Mouse (Mus musculus) T-helper 1 cell (primary cell): ENCODE measurements around the gene Ide.
"Not testable (repeated sequence)": the region's sequence is repeated elsewhere in the genome, so short reads cannot be mapped to it uniquely, and the experiment has no call there.

ENCODE experiments used
- in situ Hi-C: fragments of 300-600 bp; cut with MboI, MseI; formaldehyde crosslinking; loops from one replicate; pipeline ENCODE4 v1.15.1; 2025; ENCODE audit warnings: high pct_unique_total_duplicates

Ide gene

DNA sequence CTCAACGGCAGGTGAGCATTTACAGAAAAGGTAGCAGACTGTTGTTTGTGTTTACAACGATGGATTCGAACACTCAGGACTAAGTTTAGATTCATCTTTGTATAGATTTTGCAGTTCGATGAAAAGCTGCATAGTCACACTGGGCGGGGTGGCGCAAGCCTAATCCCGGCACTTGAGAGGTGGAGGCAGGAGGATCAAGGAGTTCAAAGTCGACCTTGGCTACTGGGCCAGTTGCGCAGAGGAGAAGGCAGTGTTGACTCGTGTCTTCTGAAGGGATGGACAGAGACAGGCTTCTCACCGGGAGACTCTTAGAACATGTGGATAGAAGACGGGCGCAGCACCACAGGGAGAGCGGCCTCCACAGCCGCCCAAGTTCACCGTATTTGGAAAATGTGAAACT, 68.5 kb downstream of the Ide start:
- in situ Hi-C loops: no loop called here

DNA sequence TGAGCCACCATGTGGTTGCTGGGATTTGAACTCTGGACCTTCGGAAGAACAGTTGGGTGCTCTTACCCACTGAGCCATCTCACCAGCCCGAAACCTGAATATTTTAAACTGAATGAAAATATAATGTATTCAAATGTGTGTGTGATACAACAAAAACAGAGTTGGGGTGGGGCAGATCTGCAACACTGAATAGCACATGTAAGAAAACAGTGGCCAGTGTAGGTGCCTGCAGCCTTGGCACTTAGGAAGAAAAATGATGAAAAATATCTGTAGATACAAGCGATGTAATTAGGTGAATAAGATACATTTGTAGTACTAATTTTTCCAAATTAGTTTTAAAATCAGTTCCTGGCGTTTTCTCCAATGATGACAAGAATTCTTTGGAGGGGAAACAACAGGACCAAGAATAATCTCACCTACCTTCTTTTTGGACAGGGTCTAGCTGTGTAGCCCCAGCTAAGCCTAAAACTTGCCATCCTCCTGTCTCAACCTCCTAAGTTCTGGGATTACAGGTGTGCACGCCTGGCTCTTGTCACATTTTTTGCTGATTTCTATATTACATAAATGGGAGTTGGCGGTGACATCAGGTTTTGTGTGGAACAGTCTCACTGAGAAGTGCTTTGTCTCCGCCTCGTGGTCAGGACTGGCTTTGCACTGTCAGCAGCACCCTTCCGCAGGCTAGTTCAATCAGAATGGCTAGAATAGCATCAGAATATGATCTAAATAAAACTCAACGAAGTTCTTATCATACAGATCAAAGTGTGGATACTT, 72.1 kb downstream of the Ide start:
- in situ Hi-C loops: no loop called here

DNA sequence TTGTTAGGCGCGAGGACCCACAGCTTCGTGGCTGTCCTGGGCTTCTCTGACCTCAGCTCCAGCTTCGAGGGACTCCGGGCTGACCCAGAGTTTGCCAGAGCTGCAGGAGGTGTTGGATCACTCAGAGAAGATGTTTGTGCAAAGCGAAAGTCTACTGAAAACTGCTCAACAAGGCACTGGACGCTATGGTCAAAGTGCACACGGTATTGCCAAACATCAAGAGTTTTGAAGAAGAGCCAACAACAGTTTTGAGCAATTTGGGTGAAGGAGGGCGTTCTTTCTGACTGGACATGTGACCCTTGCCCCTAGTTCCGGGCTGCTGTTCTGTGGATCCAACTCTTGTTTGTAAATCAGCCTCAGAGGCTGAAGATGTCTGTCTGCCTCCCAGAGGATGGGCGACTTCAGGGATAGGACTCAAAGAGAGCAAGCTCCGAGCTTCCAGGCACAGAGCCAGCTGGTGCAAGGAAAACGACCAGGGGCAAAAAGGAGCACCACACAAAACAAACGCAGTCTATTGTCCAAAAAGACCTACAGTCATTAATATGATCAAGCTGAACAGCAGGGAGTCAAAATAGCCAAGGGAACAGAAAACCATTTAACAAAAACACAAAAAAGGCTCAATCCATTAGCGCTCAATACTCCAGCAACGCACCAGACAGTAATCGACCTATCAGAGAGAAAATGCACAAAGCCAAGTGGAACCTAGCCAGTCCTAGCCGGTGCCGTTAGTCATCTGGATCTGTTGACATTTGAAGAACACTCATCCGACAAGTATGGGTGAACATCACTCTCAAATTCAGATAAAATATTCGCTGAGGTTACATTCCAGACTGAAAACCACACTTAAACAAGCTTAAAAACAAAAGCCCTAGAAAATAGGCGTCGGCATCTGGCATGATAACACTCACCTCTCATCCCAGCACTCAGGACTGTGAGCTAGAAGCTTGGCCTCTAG, 73.4 kb downstream of the Ide start:
- in situ Hi-C loops: loop anchor here (5.0 kb wide), 1 partner anchor 212 kb away; no protein-coding TSS in a partner anchor

DNA sequence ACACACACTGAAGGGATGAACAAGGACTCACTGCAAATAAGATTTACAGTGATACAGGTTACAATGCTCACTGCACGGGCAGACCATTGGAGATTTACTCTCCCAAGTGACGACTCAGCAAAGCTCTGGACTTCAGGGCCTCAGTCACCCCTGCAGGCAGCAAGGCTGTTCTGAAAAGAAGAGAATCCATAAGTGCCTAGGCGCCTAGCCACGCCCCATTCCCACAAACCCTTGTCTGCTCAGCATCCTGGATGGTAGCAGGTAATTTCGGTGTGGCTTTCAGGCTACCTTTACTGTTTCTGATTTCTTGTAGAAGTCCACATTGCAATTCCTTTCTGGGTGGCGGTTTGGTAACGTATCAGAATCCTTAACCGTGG, 74.1 kb downstream of the Ide start:
- in situ Hi-C loops: loop anchor here (5.0 kb wide), 1 partner anchor 211 kb away; no protein-coding TSS in a partner anchor

DNA sequence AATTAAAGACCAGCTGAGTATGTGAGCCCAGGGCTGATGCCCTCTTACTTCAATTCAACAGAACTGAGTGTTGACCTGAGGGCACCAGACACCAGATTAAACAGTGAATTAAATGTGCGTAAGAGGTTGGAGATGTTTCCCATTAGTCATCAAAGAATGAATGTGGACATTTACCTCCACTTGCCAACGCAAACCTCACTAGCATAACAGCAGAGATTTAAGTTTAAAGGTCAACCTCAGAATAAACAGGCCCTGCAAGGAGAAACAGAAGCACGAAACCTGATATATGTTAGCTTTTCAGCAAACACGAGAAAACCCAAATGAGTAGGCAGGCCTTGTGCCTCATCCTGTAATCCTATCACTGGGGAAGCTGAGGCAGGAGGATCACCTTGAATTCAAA, 75.3 kb downstream of the Ide start:
- in situ Hi-C loops: loop anchor here (5.0 kb wide), 1 partner anchor 210 kb away; no protein-coding TSS in a partner anchor

DNA sequence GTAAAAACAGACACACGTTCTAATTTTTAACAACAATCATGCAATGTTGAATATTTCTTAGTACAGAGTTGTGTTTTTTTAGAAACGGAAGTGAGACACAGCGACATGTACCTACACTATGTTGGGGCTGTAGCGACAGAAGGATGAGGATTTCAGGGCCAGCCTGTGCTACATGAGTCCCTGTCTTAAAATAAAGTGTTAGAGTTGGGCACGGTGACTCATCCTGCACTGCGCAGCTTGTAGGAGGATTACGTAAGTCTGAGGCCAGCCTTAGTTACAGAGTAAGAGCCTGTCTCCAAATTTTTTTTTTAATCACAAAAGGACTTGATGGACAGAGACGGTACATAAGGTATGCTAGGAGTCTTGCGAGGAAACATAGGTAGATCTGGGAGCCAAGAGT, 82.3 kb downstream of the Ide start:
- in situ Hi-C loops: no loop called here

DNA sequence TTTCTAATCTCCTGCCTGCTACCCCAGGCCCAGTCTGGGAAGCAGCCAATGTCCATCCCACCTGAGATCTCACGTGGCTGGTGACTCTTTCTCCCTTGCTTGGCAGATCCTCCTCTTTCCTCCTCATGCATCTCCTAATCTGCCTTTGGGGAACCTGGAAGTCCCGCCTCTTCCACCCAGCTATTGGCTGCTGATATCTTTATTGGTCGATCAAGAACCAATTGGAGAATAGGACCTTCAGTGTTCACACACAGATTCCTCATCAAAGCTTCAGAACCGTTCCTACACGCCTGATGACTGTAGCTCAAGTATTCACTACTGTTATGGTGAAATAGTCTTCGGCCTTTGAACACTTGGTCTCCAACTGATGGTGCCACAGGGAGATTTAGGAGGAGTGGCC, 85.5 kb downstream of the Ide start:
- in situ Hi-C loops: no loop called here

DNA sequence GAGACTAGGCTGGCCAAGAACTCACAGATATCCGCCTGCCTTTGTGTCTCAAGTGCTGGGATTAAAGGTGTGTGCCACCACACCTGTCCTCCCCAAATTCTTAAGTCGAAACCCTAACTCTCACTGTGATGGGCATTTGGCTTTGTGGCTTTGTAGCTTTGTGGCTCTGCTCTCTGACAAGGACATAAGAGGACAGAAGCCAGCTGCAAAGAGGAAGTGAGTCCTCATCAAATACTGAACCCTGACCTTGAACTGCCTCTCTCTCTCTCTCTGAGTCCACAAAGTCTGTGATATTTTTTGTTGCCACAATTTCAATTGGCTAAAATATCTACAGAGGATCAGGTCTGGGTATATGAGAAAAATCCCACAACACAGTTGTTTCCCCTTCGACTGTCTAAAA, 89.5 kb downstream of the Ide start:
- in situ Hi-C loops: no loop called here

DNA sequence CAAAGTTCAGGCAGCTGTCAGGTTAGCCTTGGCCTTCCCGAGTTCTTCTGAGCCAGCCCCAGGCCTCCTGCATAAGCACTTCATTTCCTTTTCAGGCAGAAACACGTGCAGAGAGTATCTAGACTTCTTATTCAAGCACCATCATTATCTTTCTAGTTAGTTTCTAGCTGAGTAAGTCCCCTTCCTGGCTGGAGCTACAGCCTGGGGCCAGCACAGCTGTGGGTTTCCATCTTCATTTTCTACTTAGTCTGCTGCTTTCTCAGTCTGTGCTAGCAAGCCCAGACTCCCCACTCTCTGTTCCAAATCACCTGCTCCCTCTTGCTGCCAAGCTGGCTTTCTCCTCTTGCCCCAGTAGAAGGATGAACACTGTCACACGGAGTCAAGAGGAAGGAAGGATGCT, 90.8 kb downstream of the Ide start:
- in situ Hi-C loops: no loop called here

DNA sequence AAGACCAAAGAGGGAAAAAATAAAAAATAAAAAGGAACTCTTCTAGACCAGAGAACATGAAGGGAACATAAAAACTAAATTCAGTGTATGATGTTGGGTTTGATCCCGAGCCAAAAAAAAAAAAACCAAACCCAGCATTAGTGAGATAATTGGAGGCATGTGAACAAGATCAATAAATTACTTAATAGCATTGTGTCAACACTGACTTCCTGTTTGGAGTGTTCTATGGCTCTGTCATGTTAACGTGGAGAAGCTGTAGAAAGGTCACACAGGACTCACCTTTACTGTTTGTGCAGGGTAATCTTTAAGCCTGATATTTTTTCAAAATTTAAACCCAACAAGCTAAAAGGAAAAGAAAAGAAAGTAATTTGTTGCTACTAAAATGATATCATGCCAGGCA, 94.9 kb downstream of the Ide start:
- in situ Hi-C loops: no loop called here

DNA sequence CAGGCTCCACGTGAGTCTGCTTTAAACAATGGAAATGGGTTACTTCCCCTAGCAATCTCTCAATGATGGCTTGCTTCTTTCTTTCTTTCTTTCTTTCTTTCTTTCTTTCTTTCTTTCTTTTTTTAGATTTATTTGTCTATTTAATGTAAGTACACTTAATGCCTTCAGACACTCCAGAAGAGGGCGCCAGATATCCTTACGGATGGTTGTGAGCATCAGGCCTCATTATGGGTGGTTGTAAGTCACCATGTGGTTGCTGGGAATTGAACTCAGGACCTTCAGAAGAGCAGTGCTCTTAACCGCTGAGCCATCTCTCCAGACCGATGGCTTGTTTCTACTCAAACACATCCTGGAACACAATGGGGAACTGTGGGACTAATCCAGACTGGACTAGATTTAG, 96.5 kb downstream of the Ide start:
- in situ Hi-C loops: no loop called here

DNA sequence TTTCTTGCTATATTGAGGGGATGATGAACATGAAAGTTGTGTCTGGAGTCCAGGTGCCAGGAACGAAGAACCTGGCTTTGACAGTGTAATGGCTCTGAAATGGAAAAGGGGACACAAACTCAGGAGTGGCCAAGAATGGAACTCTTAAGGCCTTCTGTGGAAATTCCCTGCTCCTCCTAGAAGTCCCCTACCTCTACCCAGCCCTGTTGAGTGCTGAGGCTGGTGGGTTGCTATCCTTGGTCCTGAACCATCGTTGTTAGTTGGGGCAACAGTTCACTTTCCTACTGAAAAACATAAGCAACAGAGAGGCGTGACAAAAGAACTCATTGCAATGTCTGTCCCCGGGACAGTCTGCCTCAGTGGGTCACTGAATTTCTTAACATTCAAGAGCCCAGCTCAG, 98.6 kb downstream of the Ide start:
- in situ Hi-C loops: loop anchor here (5.0 kb wide), 2 partner anchors 52 to 277 kb away; no protein-coding TSS in a partner anchor

DNA sequence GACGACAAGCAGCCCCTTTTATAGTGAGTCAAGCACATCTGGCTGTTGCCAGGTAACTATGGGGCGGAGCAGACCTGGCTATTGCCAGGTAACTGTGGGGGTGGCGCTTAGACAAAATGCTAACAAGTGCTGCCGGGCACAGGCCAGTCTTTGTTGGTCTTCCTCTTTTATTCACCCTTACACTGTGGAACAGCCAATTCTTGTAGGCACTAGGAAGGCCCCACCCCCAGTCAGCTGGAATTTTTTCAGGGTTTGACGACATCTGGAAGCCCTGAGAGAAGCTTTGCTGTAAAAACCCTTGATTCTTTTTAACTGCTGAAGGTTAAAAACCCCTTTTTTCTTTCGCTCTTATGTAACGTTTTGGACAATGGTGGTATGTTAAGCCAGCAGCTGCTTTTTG, 99.0 kb downstream of the Ide start:
- in situ Hi-C loops: loop anchor here (5.0 kb wide), 2 partner anchors 51 to 276 kb away; no protein-coding TSS in a partner anchor

DNA sequence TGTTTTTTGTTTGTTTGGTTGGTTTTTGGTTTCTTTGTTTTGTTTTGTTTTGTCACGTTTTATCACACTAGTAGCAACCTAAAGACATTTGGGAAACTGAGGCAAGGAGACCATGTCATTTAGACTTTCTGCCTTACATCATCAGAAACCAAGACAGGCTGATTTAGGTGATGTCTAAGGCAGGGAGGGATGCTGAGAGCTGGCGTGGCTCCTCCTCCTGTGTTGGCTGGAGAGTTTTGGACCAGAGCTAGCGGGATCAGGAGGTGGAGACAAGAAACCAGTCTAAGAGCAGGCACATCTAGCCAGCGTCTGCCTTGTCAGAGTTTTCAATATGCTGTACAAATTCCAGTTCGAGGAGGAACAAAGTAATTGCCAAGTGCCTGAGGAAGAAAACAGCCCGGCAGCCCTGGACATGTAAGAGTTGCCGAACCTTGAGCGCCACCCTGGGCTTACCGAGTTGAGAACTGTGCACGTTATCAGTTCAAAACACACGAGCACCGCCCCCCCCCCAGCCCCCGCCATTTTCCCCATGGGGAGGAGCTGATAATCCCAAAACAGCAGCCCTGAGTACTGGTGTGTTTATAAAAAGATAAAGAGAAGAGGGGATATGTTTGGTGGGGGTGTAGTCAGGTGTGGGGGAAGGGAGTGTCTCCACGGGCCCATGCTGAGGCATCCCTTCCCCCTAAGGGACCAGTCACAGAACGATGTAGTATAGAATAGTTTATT, 99.8 kb downstream of the Ide start:
- in situ Hi-C loops: loop anchor here (5.0 kb wide), 2 partner anchors 51 to 276 kb away; no protein-coding TSS in a partner anchor

DNA sequence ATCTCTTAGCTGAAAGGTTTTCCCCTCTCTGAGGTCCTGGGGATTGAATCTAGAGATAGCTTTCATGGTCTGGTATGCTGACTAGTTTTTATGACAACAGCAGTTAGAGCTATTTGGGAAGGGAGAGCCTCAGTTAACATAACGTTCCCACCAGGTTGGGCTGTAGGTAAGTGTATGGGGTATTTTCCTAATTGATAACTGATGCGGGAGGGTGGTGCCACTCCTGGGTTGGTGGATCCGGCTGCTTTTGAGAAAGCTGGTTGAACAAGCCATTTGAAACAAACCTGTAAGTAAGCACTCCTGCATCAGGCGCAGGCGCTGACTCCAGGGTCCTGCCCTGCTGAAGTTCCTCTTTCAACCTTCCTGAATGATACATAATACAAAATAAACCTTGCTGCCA, 100.3 kb downstream of the Ide start:
- in situ Hi-C loops: loop anchor here (5.0 kb wide), 2 partner anchors 50 to 275 kb away; no protein-coding TSS in a partner anchor

DNA sequence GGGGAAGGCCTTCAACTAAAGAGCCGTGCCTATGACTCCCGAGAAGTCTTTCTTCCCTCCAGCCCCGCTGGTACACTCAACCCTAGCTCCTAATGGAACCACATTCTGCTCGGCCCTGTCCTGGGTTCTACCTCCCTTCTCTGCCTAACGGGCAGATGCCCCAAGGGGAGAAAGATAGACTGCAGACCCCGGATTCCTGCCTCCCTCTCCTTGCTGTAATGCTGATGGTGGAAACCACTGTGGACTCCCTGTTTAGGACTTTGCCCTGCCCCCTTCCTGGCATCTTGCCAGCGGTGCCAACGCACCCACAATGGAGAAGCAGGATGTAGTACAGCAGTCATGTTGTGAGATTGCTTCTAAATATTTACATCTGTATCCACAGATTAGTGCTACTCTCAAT, 101.8 kb downstream of the Ide start:
- in situ Hi-C loops: loop anchor here (5.0 kb wide), 2 partner anchors 49 to 274 kb away; no protein-coding TSS in a partner anchor

DNA sequence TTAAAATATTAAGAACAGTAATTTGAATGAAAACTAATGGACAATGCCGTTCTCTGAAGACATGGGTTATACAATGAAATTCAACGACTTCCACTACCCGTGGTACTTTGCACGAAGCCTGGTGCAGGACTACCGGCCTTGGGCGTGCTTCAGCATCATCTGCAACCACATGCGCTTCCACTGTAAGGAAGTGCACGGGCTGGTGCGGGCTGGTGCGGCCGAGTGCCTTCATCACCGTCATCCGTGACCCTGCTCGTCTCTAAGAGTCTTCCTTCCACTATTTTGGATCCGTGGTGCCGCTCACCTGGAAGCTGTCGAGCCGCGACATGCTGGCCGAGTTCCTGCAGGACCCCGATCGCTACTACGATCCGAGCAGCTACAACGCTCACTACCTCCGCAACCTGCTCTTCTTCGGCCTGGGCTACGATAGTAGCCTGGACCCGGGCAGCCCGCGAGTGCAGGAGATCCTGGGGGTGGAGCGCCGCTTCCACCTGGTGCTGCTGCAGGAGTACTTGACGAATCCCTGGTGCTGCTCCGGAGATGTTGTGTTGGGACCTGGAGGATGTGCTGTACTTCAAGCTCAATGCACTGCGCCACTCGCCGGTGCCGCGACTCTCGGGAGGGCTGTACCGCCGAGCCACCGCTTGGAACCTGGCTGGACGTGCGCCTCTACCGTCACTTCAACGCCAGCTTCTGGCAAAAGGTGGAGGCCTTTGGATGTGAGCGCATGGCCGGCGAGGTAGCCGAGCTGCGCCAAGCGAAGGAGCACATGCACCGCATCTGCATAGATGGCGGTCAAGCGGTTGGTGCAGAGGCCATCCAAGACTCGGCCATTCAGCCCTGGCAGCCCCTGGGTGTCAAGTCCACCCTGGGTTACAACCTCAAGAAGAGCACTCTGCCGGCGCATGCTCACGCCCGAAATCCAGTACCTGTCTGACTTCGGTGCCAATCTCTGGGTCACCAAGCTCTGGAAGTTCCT, 103.8 kb downstream of the Ide start:
- in situ Hi-C loops: no loop called here

DNA sequence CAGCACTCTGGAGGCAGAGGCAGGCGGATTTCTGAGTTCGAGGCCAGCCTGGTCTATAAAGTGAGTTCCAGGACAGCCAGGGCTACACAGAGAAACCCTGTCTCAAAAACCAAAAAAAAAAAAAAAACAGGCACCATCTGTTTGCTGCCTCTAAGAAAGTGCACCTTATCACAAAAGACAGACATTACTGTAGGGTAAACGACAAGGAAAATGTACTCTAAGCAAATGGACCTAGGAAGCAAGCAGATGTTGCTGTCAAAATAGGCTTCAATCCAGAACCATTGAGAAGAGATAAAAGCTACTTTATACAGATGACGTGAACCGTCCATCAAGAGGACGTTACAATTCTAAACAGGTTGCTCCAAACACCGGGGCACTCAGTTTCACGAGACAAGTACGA, 105.1 kb downstream of the Ide start:
- in situ Hi-C loops: not testable (repeated sequence)

DNA sequence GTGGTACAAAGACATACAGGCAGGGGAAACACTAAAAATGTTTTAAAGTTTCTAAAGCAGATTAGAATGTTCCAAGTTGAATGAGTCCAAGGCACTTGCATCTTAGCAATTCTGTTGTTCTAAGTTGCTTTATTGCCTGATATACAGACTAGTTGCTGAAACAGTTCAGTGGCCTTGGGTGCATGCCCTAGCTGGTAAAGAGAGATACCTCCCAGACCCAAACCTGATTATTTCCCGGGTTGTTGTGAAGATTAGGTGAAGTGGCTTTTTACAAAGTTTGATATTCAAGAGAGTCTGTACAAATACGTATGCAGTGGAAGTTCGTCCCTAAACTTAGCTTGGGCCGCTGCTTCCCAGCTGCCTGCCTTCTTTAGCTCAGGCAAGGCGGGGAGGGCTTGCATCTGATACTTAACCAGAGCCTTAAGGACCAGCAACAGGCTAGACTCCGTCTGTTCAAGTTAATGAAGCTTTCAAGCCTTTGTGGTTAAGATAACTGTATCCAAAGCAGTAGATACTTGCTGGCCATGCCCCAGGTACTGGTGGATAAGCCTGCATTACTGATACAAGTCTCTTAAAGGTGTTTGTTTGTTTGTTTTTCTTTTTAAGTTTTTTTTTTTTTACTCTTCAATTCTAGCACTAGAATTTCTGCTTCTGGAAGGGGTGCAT, 112.3 kb downstream of the Ide start:
- in situ Hi-C loops: no loop called here
